Mouse (Mus musculus) frontal cortex, postnatal 36 days (tissue): ENCODE results near the gene Pld5.

Experiments used
- DNase-seq, 2 experiments: peaks; one replicate each; pipeline ENCODE4 v3.0.0; 2022; ENCODE audit warnings: low spot score in 2 of 2

Pld5 gene

DNA sequence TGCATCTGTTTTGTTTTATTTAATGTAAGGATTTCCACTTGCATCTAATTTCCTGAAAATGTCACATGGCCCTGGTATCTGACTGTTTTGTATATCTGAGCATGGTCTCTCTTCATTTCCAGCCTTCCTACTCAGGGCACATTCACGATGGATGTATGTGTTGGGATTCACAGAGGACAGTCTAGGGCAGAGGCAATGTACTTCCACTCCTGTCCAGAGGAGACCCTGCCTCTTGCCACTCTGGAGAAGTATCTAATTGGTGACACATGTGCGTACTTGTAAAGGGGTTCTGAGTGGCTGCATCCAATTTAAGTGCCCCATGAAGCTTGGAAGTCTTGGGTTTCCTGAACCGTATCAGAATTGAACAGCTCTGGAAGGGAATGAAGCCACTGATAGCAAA is 324.7 kb downstream of the Pld5 start:
- no peak for DNase-seq

DNA sequence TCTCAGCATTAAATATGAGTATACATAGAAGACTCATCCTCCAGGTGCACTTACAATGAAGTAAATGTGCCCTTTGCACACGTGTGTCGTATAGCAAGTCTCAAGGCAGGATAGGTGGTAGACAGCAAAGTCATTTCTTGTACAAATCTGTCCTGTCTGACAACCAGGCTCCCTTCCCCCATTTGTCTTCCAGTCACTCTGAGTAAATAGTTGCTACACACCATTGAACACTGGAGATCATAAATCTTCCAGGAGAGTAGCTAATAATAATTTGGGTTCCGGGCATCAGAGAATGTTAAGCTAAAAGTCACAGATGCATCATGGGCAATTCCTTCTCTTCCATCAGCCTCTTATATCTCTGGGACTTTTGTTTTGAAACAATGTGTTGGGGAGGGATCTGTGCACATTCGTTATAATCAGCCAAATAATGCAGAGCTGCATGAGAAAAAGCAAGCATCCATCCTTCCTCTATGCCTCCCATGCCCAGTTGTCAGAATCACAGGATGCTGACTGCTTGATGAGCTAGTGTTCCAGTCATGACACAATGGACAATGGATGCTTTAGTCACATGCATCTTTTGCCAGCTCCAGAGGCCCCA is 328.3 kb downstream of the Pld5 start:
- DNase-seq: no peak

DNA sequence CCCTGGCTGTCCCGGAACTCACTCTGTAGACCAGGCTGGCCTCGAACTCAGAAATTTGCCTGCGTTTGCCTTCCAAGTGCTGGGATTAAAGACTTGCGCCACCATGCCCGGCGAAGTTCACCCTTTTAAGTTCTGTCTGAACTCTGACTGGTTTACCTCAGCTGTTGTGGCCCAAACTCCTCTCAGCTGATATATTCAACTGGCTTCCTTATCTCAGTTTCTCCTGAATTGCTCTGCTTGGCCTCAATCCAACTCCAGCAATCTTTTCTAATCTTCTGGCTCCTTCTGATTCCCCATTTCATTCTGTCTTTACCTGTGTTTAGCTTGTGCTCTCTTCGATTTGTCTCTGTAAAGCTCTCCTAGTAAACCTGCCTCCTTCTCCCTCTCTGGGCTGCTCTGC is 331.9 kb downstream of the Pld5 start:
- no peak for DNase-seq

DNA sequence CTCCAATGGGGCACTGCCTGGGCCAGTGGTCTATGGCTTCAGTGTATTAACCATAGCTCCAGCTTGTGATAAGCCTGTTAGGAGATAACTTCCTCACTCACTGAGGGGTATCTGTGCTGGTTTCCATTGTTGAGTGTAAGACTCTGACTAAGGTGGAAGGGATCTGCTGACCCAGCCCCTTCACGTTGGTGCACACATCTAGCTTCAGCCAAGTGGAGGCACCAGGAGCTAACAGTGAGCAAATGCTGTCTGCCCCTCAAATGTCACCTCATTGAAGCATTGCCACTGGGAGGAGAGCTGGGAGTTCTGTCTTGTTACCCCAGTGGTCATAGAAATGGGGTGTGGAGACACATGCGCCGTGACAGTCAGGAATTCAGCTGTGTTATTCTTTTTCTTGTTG is 336.4 kb downstream of the Pld5 start:
- DNase-seq: no peak

DNA sequence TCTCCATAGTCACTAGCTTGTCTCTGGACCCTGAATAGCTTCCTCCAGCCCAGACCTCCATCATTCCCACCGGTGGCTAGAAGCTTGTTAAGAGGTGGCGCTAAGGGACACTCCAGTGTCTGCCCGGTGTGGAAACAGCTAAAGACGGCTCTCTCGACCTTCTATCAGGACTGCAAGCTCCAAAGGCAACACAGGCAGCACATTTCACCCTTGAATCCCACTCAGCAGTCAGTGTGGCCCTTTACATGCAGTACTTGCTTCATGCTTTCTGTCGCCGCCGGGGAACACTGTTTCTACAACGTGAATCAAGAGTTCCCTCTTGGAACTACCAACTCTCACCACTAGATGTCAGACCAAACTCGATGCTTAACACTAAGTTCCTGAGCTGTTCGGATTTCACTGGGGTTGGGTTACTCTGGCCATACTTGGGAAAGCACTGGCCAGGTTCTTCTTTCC is 338.8 kb downstream of the Pld5 start:
- DNase-seq: peak; percentile 64 to 90

DNA sequence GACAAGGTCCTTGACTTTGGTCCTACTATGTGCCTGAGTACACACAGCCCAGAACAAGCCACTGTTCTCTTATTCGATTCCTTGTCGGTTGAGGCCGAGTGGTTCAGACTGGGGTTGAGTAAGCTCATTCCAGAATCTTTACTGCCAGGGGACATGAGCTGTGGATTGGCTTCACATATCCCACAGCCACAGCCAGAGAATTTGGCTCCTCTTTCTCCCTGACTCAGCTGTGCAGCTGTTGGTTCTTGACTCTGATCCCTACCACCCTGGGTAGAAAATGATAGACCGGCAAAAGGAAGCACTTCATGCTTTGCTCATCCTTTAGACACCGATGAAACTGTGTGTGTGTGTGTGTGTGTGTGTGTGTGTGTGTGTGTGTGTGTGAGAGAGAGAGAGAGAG is 343.7 kb downstream of the Pld5 start:
- no peak for DNase-seq

DNA sequence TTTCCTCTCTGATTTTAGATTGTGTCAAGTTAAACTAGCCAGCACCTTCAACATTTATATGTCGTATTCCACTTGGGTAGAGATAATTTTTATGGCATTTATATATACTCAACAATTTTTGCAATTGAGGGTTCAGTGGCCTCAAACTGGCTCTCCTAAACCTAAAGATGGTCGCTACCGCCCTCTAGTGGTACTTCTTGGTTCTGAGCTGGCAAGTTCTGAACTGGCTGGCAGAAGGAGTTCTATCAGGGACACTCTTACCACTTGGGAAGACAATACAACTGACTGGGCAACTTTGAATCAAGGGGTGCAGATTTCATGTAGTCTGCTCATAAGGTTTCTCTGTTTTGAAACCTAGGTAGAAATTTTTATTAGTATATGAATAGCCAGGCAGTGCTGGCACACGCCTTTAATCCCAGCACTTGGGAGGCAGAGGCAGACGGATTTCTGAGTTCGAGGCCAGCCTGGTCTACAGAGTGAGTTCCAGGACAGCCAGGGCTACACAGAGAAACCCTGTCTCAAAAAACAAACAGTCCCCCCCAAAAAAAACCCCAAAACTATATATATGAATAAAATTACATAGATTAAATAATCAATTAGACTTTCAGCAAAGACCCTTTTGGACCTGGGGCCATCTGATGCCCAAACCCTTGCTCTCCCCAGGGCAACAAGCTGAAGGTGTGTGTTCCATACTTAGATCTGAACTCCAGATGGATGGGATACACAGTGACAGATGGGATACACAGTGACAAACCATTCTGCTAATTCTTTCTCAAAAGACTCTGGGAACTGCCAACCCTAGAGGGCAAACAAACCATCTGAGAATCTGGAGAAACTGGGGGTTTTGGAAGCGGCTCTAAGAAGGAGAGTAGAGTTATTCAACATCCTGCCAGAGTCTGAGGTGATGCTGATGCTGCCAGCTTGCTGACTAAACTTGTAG is 351.0 kb downstream of the Pld5 start:
- DNase-seq: peak; percentile 86

DNA sequence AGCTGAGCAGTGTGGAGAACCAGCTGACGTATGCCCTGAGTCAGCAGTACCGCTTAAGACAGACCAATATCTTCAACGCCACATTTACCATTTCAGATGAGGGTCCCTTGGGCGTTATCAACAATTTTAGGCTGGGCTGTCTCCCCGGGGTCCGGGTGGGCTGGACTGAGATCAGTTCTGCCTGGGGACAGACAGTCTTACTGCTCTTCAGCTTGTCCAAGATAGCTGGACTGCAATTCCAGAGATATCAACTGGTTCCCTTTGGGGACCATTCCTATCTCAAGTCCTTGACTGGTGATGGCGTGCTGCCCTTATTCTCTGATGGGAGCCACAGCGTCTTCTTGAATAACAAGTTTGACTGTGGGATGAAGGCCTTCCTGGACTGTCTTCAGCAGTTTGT is 354.0 kb downstream of the Pld5 start:
- no peak for DNase-seq

DNA sequence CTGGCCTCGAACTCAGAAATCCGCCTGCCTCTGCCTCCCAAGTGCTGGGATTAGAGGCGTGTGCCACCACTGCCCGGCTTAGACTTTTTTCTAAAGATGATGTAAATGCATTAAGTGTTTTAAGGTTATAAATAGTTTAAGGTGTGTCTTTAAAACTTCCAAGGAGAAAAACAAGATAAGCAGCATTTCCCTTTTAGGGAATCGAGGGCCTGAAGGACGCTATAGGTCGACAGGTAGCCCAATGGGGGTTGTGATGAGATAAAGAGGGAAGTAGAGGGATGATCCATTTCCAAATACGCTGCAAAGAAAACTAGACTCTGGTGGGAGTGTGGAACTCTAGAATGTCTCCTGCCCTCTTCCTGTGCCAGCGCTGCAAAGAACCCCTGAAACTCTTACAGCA is 355.1 kb downstream of the Pld5 start, which contains the start of gene Gm38100:
Gene Gm38100, plus strand, starts transcription at position 301 of the 400 bp plus-strand sequence.
- no peak for DNase-seq

DNA sequence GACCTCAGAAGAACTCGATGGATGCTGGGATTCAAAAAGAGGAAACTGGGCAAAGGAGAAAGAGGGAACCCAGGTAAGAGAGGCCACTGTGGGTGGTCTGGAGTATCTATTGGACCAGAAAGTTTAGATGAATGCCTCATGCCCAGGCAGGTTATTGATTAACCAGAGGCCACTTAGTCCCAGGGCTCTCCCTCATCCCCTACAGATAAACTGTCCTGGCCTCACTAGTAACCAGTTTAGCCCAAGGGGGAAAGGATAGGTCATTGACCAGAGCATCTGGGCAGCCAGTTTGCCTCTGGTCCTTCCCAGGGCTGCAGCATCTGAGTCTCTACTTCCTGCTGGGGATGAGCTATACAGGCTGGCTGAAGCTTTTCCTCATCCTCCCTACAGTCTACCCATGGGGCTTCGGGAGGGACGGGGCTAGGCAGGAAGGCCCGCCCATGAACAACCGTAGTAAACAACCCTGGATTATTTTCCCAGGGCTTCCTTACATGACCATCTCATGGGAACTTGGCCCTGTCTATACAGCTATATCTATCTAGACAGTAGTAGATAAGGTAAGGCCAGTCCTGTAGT is 361.3 kb downstream of the Pld5 start:
- no peak for DNase-seq
